Mouse (Mus musculus): ENCODE measurements at regions not wholly inside any gene's neighbourhood (a gene's known extent, or its start where the extent isn't known, plus 50 kb on each side); places are given as distances from the start of the nearest gene placed in this dataset.

DNA sequence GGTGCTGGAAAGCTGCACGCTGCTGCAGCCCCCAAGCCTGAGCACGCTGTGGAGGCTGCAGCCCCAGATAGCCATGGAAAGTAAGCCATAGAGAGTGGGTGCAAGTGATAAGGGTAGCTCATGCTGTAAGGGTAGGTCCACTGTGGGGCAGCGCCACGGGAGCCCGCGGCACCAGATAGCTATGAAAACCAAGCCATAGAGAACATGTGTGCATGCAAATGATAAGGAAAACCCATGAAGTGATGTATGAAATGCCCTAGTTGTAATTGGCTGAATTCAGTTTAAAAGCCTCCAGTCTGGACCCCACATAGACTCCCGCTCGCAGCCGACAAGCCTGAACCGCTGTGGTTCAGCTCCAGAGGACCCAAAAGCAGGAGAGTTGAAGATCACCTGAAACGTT, 58.8 kb upstream of the L3mbtl3 start:
- no peak for ATAC-seq (ENCODE audit: insufficient number of reproducible peaks, insufficient read depth, low FRiP score, low TSS enrichment, low read depth)
- no peaks in the 10 kb centered on the region for H3K4me1 ChIP-seq (replicated peaks)
- WGBS = 94% methylated on average over 11 of the region's 11 CpGs
- no peak overlapping the region for H3K9ac ChIP-seq (replicated peaks)
- no peaks in the 10 kb centered on the region for H3K36me3 ChIP-seq
- H3K4me3 ChIP-seq (replicated peaks) = no peak overlapping the region
- H3K27ac ChIP-seq = no peak overlapping the region
- no peak overlapping the region for H3K4me2 ChIP-seq
- H3K9me3 ChIP-seq = no peaks in the 10 kb centered on the region
- no peaks in the 10 kb centered on the region for H3K27me3 ChIP-seq

DNA sequence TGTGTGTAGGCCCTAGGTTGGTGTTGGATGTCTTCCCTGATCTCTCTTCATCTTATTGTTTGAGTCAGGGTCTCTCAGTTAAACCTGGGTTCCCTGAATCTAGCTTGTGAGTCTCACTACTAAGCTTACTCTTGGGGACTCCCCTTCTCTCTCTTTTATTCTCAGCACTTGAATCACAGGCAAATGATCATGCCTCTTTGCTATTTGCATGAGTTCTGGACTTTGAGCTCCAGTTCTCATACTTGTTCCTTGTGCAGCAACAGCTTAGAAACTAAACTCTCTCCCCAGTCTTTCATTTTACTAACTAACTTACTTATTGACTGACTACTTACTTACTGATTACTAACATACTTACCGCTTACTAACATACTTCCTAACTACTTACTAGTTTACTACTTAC, 64.9 kb upstream of the L3mbtl3 start:
- H3K4me3 ChIP-seq (replicated peaks) = no peak overlapping the region
- WGBS = 92% methylated on average over 1 of the region's 1 CpGs
- no peaks in the 10 kb centered on the region for H3K36me3 ChIP-seq
- H3K27me3 ChIP-seq = no peaks in the 10 kb centered on the region
- H3K27ac ChIP-seq = no peak overlapping the region
- no peak overlapping the region for H3K9ac ChIP-seq (replicated peaks)
- H3K9me3 ChIP-seq = no peaks in the 10 kb centered on the region
- no peak for ATAC-seq (ENCODE audit: insufficient number of reproducible peaks, insufficient read depth, low FRiP score, low TSS enrichment, low read depth)
- no peak overlapping the region for H3K4me2 ChIP-seq
- no peaks in the 10 kb centered on the region for H3K4me1 ChIP-seq (replicated peaks)

DNA sequence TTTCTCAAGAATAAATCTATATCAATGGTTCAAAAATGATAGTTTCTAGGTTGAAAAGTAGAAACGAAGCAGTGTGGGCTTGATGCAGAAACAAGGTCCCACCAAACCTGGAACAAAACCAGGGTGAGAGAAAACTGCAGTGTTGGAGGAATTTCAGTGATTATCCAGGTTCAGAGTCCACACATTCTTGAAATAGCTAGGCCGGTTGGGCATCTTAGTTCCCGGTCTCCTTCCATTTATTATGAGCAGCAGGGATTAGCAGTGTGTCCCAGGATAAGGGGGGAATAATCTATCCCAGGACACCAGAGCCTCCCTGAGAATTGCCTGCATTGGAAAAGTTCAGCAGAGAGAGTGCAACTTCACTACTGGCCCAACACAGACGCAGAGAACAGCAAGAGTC, 108.5 kb upstream of the L3mbtl3 start:
- WGBS = 49% methylated on average over 4 of the region's 4 CpGs
- H3K36me3 ChIP-seq = no peaks in the 10 kb centered on the region
- H3K4me3 ChIP-seq (replicated peaks) = no peak overlapping the region
- H3K27ac ChIP-seq = no peak overlapping the region
- no peak for ATAC-seq (ENCODE audit: insufficient number of reproducible peaks, insufficient read depth, low FRiP score, low TSS enrichment, low read depth)
- H3K4me2 ChIP-seq = no peak overlapping the region
- no peaks in the 10 kb centered on the region for H3K9me3 ChIP-seq
- H3K9ac ChIP-seq (replicated peaks) = no peak overlapping the region
- no peaks in the 10 kb centered on the region for H3K27me3 ChIP-seq
- H3K4me1 ChIP-seq (replicated peaks) = 0 out of 2 replicates have a peak, but pooled peaks cover 3% of the 10 kb centered on the region

DNA sequence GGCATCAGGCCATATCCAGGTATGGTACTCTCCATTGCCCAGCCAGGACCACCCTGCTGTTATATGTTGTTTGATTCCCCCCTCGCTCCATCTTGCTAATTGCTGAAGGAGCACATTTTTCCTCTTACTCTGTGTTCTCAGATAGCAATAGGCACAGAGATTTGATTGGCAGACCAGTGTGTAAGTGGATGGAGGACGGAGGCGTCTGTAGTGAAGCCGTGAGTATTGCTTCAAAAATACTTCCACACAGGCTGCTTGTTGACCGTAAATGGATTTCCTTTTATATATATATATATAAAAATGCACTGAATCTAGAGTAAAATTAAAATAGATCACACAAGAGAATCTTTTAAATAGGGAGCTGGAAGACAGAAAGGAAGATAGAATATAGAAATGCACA, 115.6 kb upstream of the L3mbtl3 start:
- Histone ChIP-seq H3K27me3 (no peaks in the 10 kb centered on the region), H3K4me1 (replicated peaks) (no peaks in the 10 kb centered on the region), H3K36me3 (no peaks in the 10 kb centered on the region), H3K9me3 (no peaks in the 10 kb centered on the region), H3K4me3 (replicated peaks) (no peak overlapping the region), H3K4me2 (no peak overlapping the region), H3K9ac (replicated peaks) (no peak overlapping the region), H3K27ac (no peak overlapping the region)
- 84% methylated on average over 5 of the region's 5 CpGs for WGBS
- no peak for ATAC-seq (ENCODE audit: insufficient number of reproducible peaks, insufficient read depth, low FRiP score, low TSS enrichment, low read depth)

DNA sequence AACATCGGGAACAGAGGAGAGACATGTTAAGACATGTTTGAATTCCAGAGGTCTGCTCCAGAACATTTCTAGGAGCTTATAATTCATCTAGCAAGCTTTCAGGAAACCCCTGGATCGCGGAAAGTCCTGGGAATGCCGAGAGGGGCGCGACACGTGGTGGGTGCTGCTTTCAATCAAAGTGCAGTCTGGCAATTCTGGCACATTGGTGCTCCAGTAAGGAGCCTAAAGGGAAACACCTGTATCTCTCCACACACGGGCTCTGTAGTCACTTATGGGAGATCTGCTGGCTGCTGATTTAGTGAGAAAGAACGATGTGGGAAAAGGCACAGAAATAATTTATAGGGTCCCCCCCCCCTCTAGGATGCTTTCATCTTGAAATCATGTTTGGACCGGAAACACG, 116.4 kb upstream of the L3mbtl3 start:
- H3K27me3 ChIP-seq = no peaks in the 10 kb centered on the region
- no peak overlapping the region for H3K4me3 ChIP-seq (replicated peaks)
- no peak overlapping the region for H3K9ac ChIP-seq (replicated peaks)
- no peaks in the 10 kb centered on the region for H3K4me1 ChIP-seq (replicated peaks)
- 0 out of 2 replicates have a peak overlapping the region, but pooled peaks have one; percentile 41 for H3K27ac ChIP-seq
- 17% methylated on average over 11 of the region's 11 CpGs for WGBS
- ATAC-seq (ENCODE audit: insufficient number of reproducible peaks, insufficient read depth, low FRiP score, low TSS enrichment, low read depth) = 0 out of 2 replicates have a peak, but pooled peaks have one; percentile 68
- no peaks in the 10 kb centered on the region for H3K36me3 ChIP-seq
- H3K4me2 ChIP-seq = 0 out of 2 replicates have a peak overlapping the region, but pooled peaks have one; percentile 26
- no peaks in the 10 kb centered on the region for H3K9me3 ChIP-seq

DNA sequence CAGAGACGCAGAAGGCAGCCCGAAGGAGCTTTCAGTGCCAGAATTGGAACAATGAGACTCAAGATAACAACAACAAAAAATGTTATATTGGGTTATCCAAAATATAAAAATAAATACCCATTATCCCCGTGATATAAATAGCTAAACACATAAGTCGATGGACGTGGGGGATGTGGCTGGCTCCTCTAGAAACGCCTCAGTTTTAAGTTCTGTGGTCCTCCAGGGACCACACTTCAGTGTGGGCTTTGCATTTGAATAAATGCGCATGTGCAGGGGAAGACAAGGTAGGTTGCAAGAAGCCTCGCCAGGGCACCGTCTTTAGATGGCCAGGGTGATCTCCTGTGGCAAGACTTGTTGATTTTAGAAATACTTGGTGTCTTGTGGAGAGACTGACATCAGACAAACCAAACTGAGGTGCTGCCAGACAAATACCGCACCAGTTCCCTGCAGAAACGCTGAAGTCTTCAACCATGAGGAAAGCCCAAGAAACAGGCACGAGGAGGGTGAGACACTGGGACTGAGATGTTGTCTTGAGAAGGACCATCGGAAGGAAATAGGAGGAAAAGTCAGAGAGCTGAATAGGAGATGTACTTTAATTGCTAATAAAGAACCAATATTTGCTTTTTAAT, 117.2 kb upstream of the L3mbtl3 start:
- H3K27ac ChIP-seq = no peak overlapping the region
- H3K9ac ChIP-seq (replicated peaks) = no peak overlapping the region

DNA sequence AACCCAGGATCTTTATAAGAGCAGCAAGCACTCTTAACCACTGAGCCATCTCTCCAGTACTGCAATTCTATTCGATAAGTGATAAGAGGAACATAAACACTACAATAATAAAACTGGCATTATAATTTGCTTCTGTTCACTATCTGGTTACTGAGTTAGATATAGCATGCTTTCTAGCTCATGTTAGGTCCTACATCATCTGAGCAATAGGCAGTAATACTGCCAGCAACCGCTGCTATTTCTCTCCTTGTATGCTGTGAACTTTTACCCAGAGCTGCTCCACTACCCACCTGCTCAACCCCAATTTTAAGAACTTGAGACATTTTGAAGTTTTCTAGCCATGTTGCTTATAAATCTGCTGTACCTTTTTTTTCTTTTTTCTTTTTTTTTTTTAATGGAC, 118.0 kb upstream of the L3mbtl3 start:
- ATAC-seq (ENCODE audit: insufficient number of reproducible peaks, insufficient read depth, low FRiP score, low TSS enrichment, low read depth) = no peak
- H3K27ac ChIP-seq = no peak overlapping the region
- H3K36me3 ChIP-seq = no peaks in the 10 kb centered on the region
- no peak overlapping the region for H3K4me2 ChIP-seq
- 90% methylated on average over 2 of the region's 2 CpGs for WGBS
- H3K9ac ChIP-seq (replicated peaks) = no peak overlapping the region
- H3K9me3 ChIP-seq = no peaks in the 10 kb centered on the region
- H3K4me3 ChIP-seq (replicated peaks) = no peak overlapping the region
- no peaks in the 10 kb centered on the region for H3K27me3 ChIP-seq
- no peaks in the 10 kb centered on the region for H3K4me1 ChIP-seq (replicated peaks)

More for the DNA sequence above, 117.2 kb upstream of the L3mbtl3 start:
- no peaks in the 10 kb centered on the region for H3K9me3 ChIP-seq
- ATAC-seq (ENCODE audit: insufficient number of reproducible peaks, insufficient read depth, low FRiP score, low TSS enrichment, low read depth) = no peak
- 81% methylated on average over 13 of the region's 13 CpGs for WGBS
- H3K4me2 ChIP-seq = no peak overlapping the region
- no peaks in the 10 kb centered on the region for H3K27me3 ChIP-seq
- no peak overlapping the region for H3K4me3 ChIP-seq (replicated peaks)
- no peaks in the 10 kb centered on the region for H3K36me3 ChIP-seq
- H3K4me1 ChIP-seq (replicated peaks) = no peaks in the 10 kb centered on the region

DNA sequence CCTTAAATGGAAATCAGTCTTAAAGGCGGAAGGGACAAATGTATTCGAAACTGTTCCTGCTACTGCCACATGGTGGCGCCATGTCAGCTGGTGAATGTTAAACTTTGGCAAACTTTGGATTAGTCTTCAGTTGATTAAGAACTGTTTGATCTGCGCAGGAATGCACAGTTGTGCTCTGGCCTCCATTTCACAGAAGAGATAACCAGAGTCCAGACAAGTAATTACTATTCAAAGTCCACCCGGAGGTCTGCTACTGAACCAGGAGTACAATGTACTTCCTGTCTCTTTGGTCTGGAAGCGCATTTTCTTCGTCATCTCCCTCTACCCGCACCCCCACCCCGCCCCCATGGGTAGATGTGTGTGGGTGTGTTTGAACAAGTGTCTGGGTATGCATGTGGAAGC, 118.6 kb upstream of the L3mbtl3 start:
- Histone ChIP-seq H3K4me1 (replicated peaks) (no peaks in the 10 kb centered on the region), H3K9me3 (no peaks in the 10 kb centered on the region), H3K4me3 (replicated peaks) (no peak overlapping the region), H3K27ac (no peak overlapping the region), H3K4me2 (no peak overlapping the region), H3K9ac (replicated peaks) (no peak overlapping the region), H3K36me3 (no peaks in the 10 kb centered on the region), H3K27me3 (no peaks in the 10 kb centered on the region)
- 67% methylated on average over 9 of the region's 9 CpGs for WGBS
- no peak for ATAC-seq (ENCODE audit: insufficient number of reproducible peaks, insufficient read depth, low FRiP score, low TSS enrichment, low read depth)

DNA sequence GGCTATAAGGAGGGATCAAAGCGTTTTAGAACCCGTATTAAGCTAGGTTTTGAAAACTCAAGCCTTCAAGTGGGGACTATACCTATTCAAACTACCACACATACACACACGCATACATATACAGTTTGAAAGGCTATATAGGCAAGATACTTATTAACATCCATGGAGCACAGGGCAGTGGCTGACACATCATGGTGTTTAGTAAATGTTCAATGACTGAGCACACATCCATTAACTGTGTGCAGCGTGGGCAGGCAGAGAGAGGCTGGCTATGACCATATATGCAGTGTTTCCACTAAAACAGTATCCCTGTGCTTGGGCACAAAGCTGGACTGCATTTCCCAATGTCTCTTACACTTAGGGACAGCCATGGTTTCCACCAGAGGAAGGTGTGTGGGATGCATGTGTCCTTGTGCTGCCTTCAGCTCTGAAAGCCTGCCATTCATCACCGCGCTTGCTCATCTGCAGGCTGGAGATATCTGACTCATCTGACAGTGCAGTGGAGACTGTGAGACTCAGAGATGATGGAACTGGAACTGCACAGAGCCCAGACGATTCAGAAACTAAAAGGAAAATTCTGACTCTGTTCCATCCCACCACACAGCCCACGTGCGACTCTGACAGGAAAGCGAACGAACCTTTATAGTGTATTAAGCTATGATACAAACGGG, 124.6 kb upstream of the L3mbtl3 start:
- Histone ChIP-seq H3K36me3 (no peaks in the 10 kb centered on the region), H3K27me3 (no peaks in the 10 kb centered on the region), H3K4me3 (replicated peaks) (no peak overlapping the region), H3K4me1 (replicated peaks) (peaks cover 6% of the 10 kb centered on the region; the same call in 1 of the 2 replicates), H3K4me2 (no peak overlapping the region), H3K27ac (no peak overlapping the region), H3K9ac (replicated peaks) (no peak overlapping the region), H3K9me3 (peaks cover 5% of the 10 kb centered on the region; the same call in 1 of the 2 replicates)
- WGBS = 76% methylated on average over 12 of the region's 12 CpGs
- ATAC-seq (ENCODE audit: insufficient number of reproducible peaks, insufficient read depth, low FRiP score, low TSS enrichment, low read depth) = no peak

DNA sequence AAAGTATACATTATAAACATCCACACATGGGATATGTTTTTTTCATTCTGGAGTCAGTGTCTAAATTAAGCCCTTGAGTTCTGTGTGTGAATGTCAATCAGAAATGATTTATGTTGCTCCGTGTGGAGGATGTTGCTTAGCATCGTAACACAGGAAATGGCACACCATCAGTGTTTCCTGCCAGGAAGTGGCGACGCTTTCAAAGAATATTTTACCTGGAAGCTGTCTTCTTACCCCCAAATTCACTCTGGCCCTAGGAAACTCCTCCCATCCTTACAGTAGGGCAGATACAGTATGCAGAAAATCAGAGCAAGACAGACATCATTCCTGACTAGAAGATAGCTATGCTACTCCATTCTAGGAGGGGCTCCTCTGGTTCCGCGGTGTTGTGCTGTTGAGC, 145.1 kb upstream of the L3mbtl3 start:
- H3K4me1 ChIP-seq (replicated peaks) = no peaks in the 10 kb centered on the region
- no peak for ATAC-seq (ENCODE audit: insufficient number of reproducible peaks, insufficient read depth, low FRiP score, low TSS enrichment, low read depth)
- WGBS = 65% methylated on average over 6 of the region's 6 CpGs
- H3K4me2 ChIP-seq = no peak overlapping the region
- no peak overlapping the region for H3K4me3 ChIP-seq (replicated peaks)
- no peaks in the 10 kb centered on the region for H3K36me3 ChIP-seq
- H3K27ac ChIP-seq = no peak overlapping the region
- H3K9me3 ChIP-seq = no peaks in the 10 kb centered on the region
- H3K9ac ChIP-seq (replicated peaks) = no peak overlapping the region
- no peaks in the 10 kb centered on the region for H3K27me3 ChIP-seq

DNA sequence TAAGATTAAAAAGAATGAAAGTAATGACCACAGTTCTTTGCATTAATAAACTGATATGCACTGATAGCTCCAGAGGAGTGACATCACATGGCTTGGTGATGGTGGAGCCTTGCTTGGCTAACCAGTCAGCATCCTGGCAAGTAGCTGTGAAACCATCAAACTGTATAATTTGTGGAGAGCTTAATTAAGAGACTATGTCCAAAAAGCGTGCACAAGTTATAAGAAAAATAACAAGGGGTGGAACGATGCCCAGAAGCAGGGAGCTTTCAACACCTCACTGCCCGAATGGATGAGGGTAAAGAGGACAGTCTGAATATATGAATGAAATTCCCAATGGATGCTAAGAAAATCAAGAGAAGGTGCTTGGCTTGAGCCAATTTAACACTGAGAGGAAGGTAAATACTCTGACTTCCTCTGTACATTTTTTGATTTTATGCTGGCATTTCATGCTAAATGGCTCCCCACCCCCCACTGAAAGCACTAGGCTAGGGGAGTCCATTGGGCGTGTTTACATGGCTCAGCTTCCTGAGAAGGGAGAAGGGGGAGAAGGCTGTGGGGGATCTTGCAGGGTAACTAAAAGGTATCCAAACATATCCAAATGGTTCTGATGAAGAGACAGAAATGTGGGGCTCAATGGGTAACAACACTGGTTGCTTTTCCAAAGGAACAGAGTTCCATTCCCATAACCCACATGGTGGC, 150.2 kb upstream of the L3mbtl3 start:
- H3K9ac ChIP-seq (replicated peaks) = no peak overlapping the region
- no peak for ATAC-seq (ENCODE audit: insufficient number of reproducible peaks, insufficient read depth, low FRiP score, low TSS enrichment, low read depth)

More for the DNA sequence above, 150.2 kb upstream of the L3mbtl3 start:
- Histone ChIP-seq H3K36me3 (no peaks in the 10 kb centered on the region), H3K27me3 (no peaks in the 10 kb centered on the region), H3K27ac (no peak overlapping the region), H3K4me1 (replicated peaks) (no peaks in the 10 kb centered on the region), H3K4me3 (replicated peaks) (no peak overlapping the region), H3K4me2 (no peak overlapping the region), H3K9me3 (no peaks in the 10 kb centered on the region; the same call in 1 of the 2 replicates)
- 73% methylated on average over 4 of the region's 4 CpGs for WGBS

All from limb, embryonic 12.5 days (tissue).